Mouse (Mus musculus): ENCODE data around the gene Asap2. TPM values are rescaled to one million over a fixed set of nuclear protein-coding genes. Genes with fewer than 3 reads are reported as not detected.

Gene Asap2
- total RNA-seq, 4 experiments from 2014 or later: 28.9 to 32.2 (median 30.6) TPM

- DNase-seq (ENCODE audit: low spot score in 2 of 2): no peak
Measured at GRCm38 (mm10) chr12:21306721-21307120, 316.5 kb downstream of the Asap2 start.

GRCm38 (mm10) chr12:21312201-21312600 lies 321.9 kb downstream of the Asap2 start:
- no peak for DNase-seq (ENCODE audit: low spot score in 2 of 2)

GRCm38 (mm10) chr12:21315923-21316868 lies 325.9 kb downstream of the Asap2 start, which contains the start of gene Iah1:
TSS of gene Iah1 (plus strand) at chr12:21316389.
- DNase-seq (ENCODE audit: low spot score in 2 of 2): peak; percentile 51 to 66

GRCm38 (mm10) chr12:21316869-21317265 lies 326.6 kb downstream of the Asap2 start:
- no peak for DNase-seq (ENCODE audit: low spot score in 2 of 2)

- DNase-seq (ENCODE audit: low spot score in 2 of 2): peak in 1 of 2 experiments; percentile 30
Measured at GRCm38 (mm10) chr12:21318143-21318895, 328.1 kb downstream of the Asap2 start.
